ENCODE assay signal across 9 mouse cellular contexts in genomic region chr14:23791261-23791691, GRCm38 (mm10).
A peak's percentile ranks its signal among the peaks of the same experiment; 100 is the strongest.
DNase-seq lines count a peak whose midpoint lies in the region; ATAC-seq and TF ChIP-seq lines count a peak whose summit lies in the region.
"Had no signal": no experiment of that assay in that cellular context is flagged by ENCODE, and none has a peak within 500 bp of the region (broad histone marks: within the 10 kb centered on the region; RNA-seq: fewer than 3 reads in every experiment).

No protein-coding gene starts in this region.

- no peak overlapping the region for H3K27ac ChIP-seq in kidney, embryonic 16.5 days (ENCODE audit: low read length)
- H3K27ac ChIP-seq in bone marrow macrophage, adult 2 months (ENCODE audit: insufficient read depth, low read depth, low read length), result no peak overlapping the region
- no peak overlapping the region for H3K27ac ChIP-seq in embryonic fibroblast, embryonic 13.5 days (ENCODE audit: insufficient read depth, low read length)
- no peak overlapping the region for H3K27ac ChIP-seq in liver, embryonic 14.5 days
- H3K27ac ChIP-seq: embryonic facial prominence, embryonic 12.5 days had no signal

- peaks cover 17% of the 10 kb centered on the region; the same call in 1 of the 2 replicates for H3K4me1 ChIP-seq in kidney, embryonic 16.5 days (ENCODE audit: insufficient read depth, low read length)
- no peaks in the 10 kb centered on the region for H3K4me1 ChIP-seq in bone marrow macrophage, adult 2 months (ENCODE audit: control insufficient read depth, insufficient read depth, low read length)
- H3K4me1 ChIP-seq in embryonic fibroblast, embryonic 13.5 days (ENCODE audit: control insufficient read depth, insufficient read depth, low read length), result 0 out of 2 replicates have a peak, but pooled peaks cover 2% of the 10 kb centered on the region
- H3K4me1 ChIP-seq in liver, embryonic 14.5 days (replicated peaks; ENCODE audit: control insufficient read depth in 2 of 2, insufficient read depth in 2 of 2, low read length in 1 of 2), result no peaks in the 10 kb centered on the region
- H3K4me1 ChIP-seq: embryonic facial prominence, embryonic 12.5 days had no signal

- DNase-seq in kidney, adult 18-20 months, result peak; percentile 69
- peak; percentile 69 for DNase-seq in kidney, postnatal 14 days
- peak in 2 of 3 experiments; percentile 1 to 2 for DNase-seq in liver, embryonic 14.5 days (ENCODE audit: low read depth in 3 of 3, low spot score in 3 of 3)
- peak; percentile 63 for DNase-seq in right cerebral cortex, postnatal 4 days
- no peak for DNase-seq in spleen, postnatal 4 days (ENCODE audit: low spot score in 2 of 2)

- ATAC-seq in kidney, embryonic 16.5 days (ENCODE audit: low FRiP score, low TSS enrichment), result no peak
- ATAC-seq in liver, embryonic 14.5 days (ENCODE audit: insufficient read depth), result no peak

- no peaks in the 10 kb centered on the region for H3K9me3 ChIP-seq in kidney, embryonic 16.5 days (ENCODE audit: low read length)
- no peaks in the 10 kb centered on the region for H3K9me3 ChIP-seq in liver, embryonic 14.5 days (ENCODE audit: control insufficient read depth, low read length)
- H3K9me3 ChIP-seq: embryonic facial prominence, embryonic 12.5 days had no signal

- TF ChIP-seq POLR2A in bone marrow macrophage, adult 2 months (IDR thresholded peaks at IDR 0.05; ENCODE audit: borderline replicate concordance, low read depth, low read length), result no peak
- no peak for TF ChIP-seq POLR2A in embryonic fibroblast, embryonic 13.5 days (IDR thresholded peaks at IDR 0.05; ENCODE audit: low read depth, low read length)

- no peaks in the 10 kb centered on the region for H3K36me3 ChIP-seq in kidney, embryonic 16.5 days (ENCODE audit: insufficient read depth, low read length)
- no peaks in the 10 kb centered on the region for H3K36me3 ChIP-seq in liver, embryonic 14.5 days (replicated peaks; ENCODE audit: control insufficient read depth, insufficient read depth, low read depth)
- H3K36me3 ChIP-seq: embryonic facial prominence, embryonic 12.5 days had no signal

- no peak for TF ChIP-seq EP300 in liver, embryonic 14.5 days (IDR thresholded peaks at IDR 0.05; ENCODE audit: low read depth)

- no peak overlapping the region for H3K4me3 ChIP-seq in kidney, embryonic 16.5 days (ENCODE audit: low read length)
- no peak overlapping the region for H3K4me3 ChIP-seq in bone marrow macrophage, adult 2 months (ENCODE audit: insufficient read depth, low read length)
- H3K4me3 ChIP-seq in embryonic fibroblast, embryonic 13.5 days (ENCODE audit: insufficient read depth, low read length), result no peak overlapping the region
- H3K4me3 ChIP-seq in liver, embryonic 14.5 days (ENCODE audit: insufficient read depth in 1 of 2, low read depth in 2 of 2, low read length in 2 of 2), result no peak overlapping the region
- H3K4me3 ChIP-seq: embryonic facial prominence, embryonic 12.5 days had no signal

- WGBS in kidney, embryonic 16.5 days, result 50% methylated on average over 13 of the region's 13 CpGs
- WGBS in liver, embryonic 14.5 days (ENCODE audit: insufficient replicate concordance), result 43% methylated on average over 13 of the region's 13 CpGs

- H3K27me3 ChIP-seq in kidney, embryonic 16.5 days (ENCODE audit: insufficient read depth, low read length), result 0 out of 2 replicates have a peak, but pooled peaks cover 4% of the 10 kb centered on the region
- no peaks in the 10 kb centered on the region for H3K27me3 ChIP-seq in liver, embryonic 14.5 days (ENCODE audit: control insufficient read depth, insufficient read depth, low read length)
- H3K27me3 ChIP-seq: embryonic facial prominence, embryonic 12.5 days had no signal

- H3K9ac ChIP-seq in kidney, embryonic 16.5 days (replicated peaks; ENCODE audit: low read length), result no peak overlapping the region
- no peak overlapping the region for H3K9ac ChIP-seq in liver, embryonic 14.5 days (replicated peaks)
- H3K9ac ChIP-seq: embryonic facial prominence, embryonic 12.5 days had no signal

- TF ChIP-seq CTCF in bone marrow macrophage, adult 2 months (IDR thresholded peaks at IDR 0.05; ENCODE audit: low read depth, low read length), result 0 out of 2 replicates have a peak, but pooled peaks have one; percentile 31
- 0 out of 2 replicates have a peak, but pooled peaks have one; percentile 3 for TF ChIP-seq CTCF in embryonic fibroblast, embryonic 13.5 days (IDR thresholded peaks at IDR 0.05; ENCODE audit: borderline replicate concordance, insufficient read depth, low read length)
- peak; percentile 70 for TF ChIP-seq CTCF in liver, embryonic 14.5 days (IDR thresholded peaks at IDR 0.05; ENCODE audit: low read depth)

- no peak overlapping the region for H3K4me2 ChIP-seq in kidney, embryonic 16.5 days (replicated peaks; ENCODE audit: low read depth, low read length)
- H3K4me2 ChIP-seq in liver, embryonic 14.5 days (ENCODE audit: low read depth), result no peak overlapping the region
- H3K4me2 ChIP-seq: embryonic facial prominence, embryonic 12.5 days had no signal

Comparison
In these comparisons a context has a peak if more than half of its experiments do, and no peak if none do; other contexts are left out.
1. DNase-seq: peak in kidney, adult 18-20 months (single experiment), kidney, postnatal 14 days (single experiment), liver, embryonic 14.5 days (2 of 3) and right cerebral cortex, postnatal 4 days (single experiment); none in spleen, postnatal 4 days (0 of 2).
2. CTCF ChIP-seq: peak in every context shown above with its lines; median percentile 70 in liver, embryonic 14.5 days; 31 in bone marrow macrophage, adult 2 months; 3 in embryonic fibroblast, embryonic 13.5 days.